Mouse (Mus musculus) kidney, postnatal 36 days (tissue): ENCODE data around the gene Sema6d.
"Not testable (repeated sequence)": the region's sequence is repeated elsewhere in the genome, so short reads cannot be mapped to it uniquely, and the experiment has no call there.

Experiments used
- DNase-seq, 2 experiments: peaks; one replicate each; pipeline ENCODE4 v3.0.0; 2021 to 2022; ENCODE audit warnings: mixed read lengths in 2 of 2

Sema6d gene

GRCm38 (mm10) chr2:124298872-124299271 is 209.1 kb downstream of the Sema6d start:
- peak; percentile 3 to 7 for DNase-seq

GRCm38 (mm10) chr2:124308605-124309004 is 218.8 kb downstream of the Sema6d start:
- DNase-seq, result no peak

DNA sequence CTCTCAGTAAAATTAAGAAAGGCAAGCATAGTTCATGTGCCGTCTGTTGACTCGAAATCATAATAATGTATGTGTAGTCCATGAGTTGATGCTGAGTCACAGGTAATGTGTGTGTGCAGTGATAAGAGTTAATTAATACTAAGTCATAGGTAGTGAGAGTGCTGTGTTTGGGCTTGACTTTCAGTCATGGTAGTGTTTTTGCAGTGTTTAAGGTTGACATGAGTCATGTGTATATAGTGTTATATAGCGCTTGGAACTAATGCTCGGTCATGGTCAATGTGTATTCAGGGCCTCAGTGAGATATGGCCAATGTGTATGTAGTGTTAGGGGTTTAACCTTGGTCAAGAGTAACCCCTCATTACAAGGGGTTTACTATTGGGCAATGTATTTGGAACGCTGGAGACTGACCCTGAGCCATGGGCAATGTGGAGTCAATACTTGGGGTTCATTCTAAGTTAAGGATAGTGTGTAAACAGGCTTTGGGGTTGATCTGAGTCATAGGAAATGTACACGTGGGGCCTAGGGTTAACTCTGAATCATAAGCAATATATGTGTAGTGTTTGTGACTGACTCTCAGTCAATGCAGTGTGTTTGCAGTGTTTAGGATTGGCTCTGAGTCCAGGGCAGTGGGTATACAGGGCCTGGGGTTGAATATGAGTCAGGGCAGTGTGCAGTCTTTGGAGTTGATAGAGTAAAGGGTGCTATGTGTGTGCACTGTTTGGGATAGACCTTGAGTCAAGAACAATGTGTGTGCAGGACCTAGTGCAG is 219.8 kb downstream of the Sema6d start:
- DNase-seq, result no peak

DNA sequence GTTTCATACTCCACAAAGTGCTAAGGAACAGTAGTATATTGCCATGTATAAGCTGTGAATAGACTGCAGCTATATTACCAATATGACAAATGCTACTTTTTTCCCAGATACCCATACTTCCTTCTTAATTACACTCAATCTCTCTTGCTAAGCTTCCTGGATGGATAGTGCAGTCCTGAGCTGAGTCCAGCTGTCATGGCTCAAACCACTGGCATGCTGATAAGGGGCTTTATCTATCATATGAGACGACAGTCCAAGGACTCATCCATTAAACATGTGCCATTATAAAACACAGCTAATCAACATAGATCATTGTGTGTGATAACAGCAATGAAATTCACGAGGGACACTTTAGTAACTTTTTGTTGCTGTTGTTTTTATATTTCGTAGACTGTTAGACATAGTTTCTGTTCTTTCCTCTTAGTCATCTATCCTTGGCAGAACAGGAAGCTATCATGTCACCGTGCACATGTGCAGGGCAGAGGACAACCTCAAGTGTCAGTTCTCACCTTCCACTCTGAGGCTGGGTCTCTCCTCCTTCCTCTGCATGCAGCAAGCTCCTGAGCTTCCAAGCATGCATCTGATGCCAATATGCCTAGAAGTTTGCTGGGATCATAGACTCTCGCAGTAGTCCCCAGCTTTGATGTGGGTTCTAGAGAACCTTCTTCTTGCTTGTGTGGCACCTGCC is 232.9 kb downstream of the Sema6d start:
- no peak for DNase-seq

GRCm38 (mm10) chr2:124324107-124324724 is 234.4 kb downstream of the Sema6d start:
- no peak for DNase-seq

GRCm38 (mm10) chr2:124329473-124330130 is 239.8 kb downstream of the Sema6d start:
- DNase-seq, result no peak

DNA sequence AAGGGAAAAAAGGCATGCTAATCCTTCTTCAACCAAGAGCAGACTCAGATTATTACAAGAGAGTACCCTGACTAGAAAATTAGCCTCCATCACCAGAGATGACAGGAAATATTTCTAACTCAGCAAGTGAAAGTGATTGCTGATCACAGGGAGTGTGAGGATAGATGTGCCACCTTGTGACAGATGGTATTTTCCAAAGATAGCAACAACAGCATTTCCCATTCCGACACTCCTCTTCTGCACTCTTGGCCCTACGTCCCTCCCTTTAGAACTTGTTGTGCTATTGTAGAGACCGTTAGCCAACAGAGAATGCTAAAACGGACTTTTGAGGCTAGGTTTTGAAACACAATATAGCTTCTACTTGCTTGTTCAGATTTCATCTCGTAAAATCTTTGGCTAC is 243.1 kb downstream of the Sema6d start:
- no peak for DNase-seq

DNA sequence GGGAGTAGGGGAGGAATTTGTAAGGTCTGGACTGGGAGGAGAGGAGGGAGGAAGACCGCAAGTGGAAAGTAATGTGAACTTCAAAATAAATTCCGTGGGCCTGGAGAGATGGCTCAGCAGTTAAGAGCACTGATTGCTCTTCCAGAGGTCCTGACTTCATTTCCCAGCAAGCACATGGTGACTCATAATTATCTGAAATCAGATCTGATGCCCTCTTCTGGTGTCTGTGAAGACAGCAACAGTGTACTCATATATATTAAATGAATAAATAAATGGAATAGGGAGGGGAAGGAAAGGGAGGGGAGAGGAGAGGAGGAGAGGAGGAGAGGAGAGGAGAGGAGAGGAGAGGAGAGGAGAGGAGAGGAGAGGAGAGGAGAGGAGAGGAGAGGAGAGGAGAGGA is 244.9 kb downstream of the Sema6d start:
- not testable (repeated sequence) for DNase-seq

GRCm38 (mm10) chr2:124338296-124338695 is 248.5 kb downstream of the Sema6d start:
- DNase-seq, result no peak

GRCm38 (mm10) chr2:124354191-124354590 is 264.4 kb downstream of the Sema6d start:
- DNase-seq, result no peak

DNA sequence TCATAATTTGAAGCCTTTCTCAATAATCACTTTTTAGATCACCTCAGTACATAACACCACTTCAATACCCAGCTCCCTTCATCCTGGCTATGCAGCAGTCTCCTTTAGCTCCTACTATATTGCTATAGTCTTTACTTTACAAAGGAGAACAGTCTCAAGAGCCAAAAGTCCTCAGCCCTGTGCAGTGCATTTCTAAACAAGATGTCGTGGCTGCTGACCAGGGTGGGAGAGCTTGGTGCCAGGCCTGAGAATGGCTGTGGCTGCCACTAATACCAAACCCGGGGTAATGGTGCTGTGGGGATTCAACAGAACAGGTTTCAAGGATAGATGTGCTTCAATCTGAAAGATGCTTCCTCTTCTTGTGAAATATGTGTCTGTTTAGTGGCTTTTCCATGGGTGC is 264.9 kb downstream of the Sema6d start:
- no peak for DNase-seq

- DNase-seq, result peak; percentile 2 to 6
Measured at GRCm38 (mm10) chr2:124369291-124369690, 279.5 kb downstream of the Sema6d start.

- DNase-seq, result peak; percentile 64 to 73
Measured at GRCm38 (mm10) chr2:124369991-124370390, 280.2 kb downstream of the Sema6d start.

GRCm38 (mm10) chr2:124371363-124371762 is 281.6 kb downstream of the Sema6d start:
- no peak for DNase-seq

DNA sequence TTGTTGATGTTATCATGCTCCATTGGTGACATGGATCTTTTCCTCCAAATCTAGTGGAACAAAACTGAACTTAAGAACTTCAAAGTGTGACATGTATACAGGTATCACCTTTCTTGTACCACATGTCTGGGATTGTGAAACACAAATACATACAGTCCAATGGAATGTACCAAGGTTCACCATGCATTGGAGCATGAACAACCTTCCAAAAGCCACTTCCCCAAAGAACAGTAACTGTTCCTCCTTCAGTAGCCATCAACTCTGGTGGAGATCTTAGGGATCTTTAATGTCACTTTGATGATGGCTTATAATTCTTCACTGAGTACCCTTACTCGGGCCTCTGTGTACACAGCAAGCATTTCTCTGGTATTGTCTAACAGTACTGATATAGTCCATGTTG is 295.3 kb downstream of the Sema6d start:
- no peak for DNase-seq

GRCm38 (mm10) chr2:124385722-124386121 is 296.0 kb downstream of the Sema6d start:
- no peak for DNase-seq

DNA sequence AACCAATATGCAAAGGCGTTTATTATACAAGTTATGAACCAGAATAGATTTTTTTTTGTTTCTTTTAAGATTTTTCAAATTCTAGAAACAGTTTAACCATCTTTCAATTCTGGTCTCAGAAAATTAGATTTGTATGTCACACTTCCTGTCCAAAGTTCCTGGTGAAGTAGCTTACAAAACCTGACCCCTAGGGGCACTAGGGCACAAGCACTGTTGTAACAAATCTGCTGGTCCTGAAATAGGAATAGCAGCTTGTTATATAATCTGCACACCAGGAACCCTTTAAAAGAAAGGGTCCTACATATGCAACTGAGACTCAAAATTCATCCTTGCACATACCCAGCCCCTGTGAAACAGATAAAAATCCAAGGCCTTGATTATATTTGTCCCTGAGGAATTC is 298.5 kb downstream of the Sema6d start:
- peak in 1 of 2 experiments; percentile 14 for DNase-seq

GRCm38 (mm10) chr2:124396733-124397132 is 307.0 kb downstream of the Sema6d start:
- DNase-seq, result no peak

DNA sequence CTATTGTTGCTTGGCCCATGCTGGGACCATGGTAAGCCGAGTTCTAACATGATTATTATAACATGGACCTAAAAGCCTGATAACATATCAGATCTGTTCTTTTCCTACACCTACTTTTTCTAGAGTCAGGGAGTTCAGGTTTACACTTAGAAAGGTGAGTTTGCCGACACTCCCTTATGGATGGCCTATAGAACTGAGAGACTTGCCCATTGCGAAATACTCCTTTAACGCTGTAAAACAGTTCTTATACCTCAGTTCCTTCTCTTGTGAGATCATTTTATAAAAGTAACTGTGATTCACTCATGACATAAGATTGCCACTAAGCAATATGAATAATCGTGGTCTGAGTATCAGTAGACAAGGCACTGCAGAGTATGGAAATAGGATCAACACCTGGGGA is 307.5 kb downstream of the Sema6d start:
- DNase-seq, result no peak

GRCm38 (mm10) chr2:124399611-124400010 is 309.8 kb downstream of the Sema6d start:
- no peak for DNase-seq

DNA sequence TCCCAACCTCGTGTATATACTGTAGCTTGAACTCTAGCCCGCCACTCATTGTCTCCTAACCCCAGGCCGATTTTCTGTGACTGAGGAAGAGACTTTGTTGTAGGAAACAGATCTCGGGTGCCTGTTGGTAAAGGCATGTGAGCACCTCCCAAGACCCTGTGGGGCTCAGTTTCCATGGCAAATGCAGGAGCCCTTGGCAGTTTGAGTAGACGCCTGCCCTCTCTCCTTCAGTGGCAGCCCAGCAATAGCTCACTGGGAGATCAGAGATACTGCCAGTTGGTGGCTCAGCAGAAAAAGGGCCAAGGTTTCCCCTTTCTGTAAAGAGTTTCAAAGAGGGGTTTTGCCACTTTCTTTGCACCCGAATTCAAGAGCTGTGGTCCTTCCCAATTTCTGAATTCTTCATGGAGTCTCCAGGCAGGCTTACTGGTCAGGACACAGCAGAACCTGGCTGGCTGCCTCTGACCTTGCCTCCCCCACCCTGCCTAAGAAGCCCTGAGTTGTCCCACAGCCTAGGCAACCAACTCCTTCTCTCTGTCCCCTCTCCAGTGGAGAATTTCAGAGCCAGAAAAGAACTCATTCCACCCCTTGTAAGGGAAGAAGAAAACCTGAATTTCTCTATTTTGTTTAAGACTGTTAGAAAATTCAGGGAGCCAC is 312.1 kb downstream of the Sema6d start:
- DNase-seq, result no peak

DNA sequence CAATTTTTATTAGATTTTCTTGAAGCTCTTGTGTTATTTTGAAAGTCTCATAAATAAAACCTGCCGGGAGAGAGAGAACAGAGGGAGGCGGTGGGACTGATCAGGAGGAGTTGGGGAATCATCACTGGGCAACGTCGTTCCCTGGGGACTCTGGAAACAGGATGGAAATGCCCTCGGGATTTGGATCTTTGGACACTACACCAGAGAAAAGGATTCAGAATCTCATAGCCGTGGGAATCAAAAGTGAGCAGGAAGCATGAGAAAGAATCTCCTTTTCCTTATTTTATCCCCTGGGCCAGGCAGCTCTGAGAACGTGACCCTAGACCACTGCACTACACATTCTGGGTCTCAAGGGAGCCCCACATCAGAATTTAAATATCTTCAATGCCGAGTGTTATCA is 313.8 kb downstream of the Sema6d start:
- DNase-seq, result no peak

DNA sequence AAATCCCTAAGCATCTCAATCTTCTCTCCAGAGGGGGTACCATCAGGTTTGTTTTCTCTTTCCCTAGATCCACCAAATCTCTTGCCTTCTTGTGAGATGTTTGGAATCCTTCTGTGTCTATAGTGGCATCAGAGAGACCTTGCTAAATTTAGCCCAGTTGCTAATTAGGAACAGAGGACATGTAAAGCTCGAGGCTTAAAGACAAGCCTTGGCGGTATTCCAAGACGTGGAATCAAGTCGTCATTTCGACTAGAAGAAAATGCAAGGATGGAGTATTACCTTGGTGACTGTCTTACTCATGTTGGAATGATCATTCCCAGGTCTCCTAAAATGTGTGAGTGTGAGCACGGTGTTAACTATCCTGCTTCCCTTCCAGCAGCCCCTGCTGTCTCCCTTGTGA is 314.2 kb downstream of the Sema6d start:
- DNase-seq, result no peak
